Mouse (Mus musculus) lung, embryonic 14.5 days (tissue): Measurements from ENCODE around the gene Col25a1. TPM values are rescaled to one million over a fixed set of nuclear protein-coding genes. Genes with fewer than 3 reads are reported as not detected.

Experiments
- ATAC-seq: fragments of 200-750 bp; cut with Nextera tagmentation; 2 replicates; pipeline ENCODE4 v1.8.0; 2017; ENCODE audit warnings: mild to moderate bottlenecking, moderate TSS enrichment, moderate library complexity; ENCODE audit not compliant: insufficient read depth
- DNase-seq: peaks from one replicate; pipeline ENCODE4 v3.0.0-alpha.2; 2015
- H3K27ac ChIP-seq: fragments of 300-500 bp; sonication (generic); 2 replicates; pipeline ENCODE4 v1.5.1; 2014; ENCODE audit warnings: low read depth, mild to moderate bottlenecking, moderate library complexity
- H3K27me3 ChIP-seq: fragments of 300-500 bp; sonication (generic); 2 replicates; pipeline ENCODE4 v1.6.1; 2014; ENCODE audit warnings: low read length, control low read depth; ENCODE audit not compliant: insufficient read depth
- H3K36me3 ChIP-seq: fragments of 300-500 bp; sonication (generic); 2 replicates; pipeline ENCODE4 v1.6.1; 2014; ENCODE audit warnings: control low read depth; ENCODE audit not compliant: insufficient read depth
- H3K4me1 ChIP-seq: fragments of 300-500 bp; sonication (generic); 2 replicates; pipeline ENCODE4 v1.6.1; 2014; ENCODE audit warnings: antibody characterized with exemption, control low read depth; ENCODE audit not compliant: insufficient read depth
- H3K4me2 ChIP-seq: fragments of 300-500 bp; sonication (generic); 2 replicates; pipeline ENCODE4 v1.6.1; 2014; ENCODE audit warnings: mild to moderate bottlenecking
- H3K4me3 ChIP-seq: fragments of 300-500 bp; sonication (generic); 2 replicates; pipeline ENCODE4 v1.5.1; 2014; ENCODE audit warnings: low read depth, low read length
- H3K9ac ChIP-seq: fragments of 300-500 bp; sonication (generic); 2 replicates; pipeline ENCODE4 v1.6.1; 2014
- H3K9me3 ChIP-seq: fragments of 300-500 bp; sonication (generic); 2 replicates; pipeline ENCODE4 v1.6.1; 2016; ENCODE audit warnings: low read depth, low read length, control low read depth
- CTCF ChIP-seq: IDR thresholded peaks from 2 replicates; pipeline ENCODE4 v1.5.1; 2016; ENCODE audit warnings: antibody characterized with exemption, low read depth
- WGBS: fragments of 180-500 bp; shearing (Covaris S2); extraction: QIAGEN DNeasy Blood & Tissue Kit; methylation state at CpG from one replicate; pipeline ENCODE4 v1.1.7; 2014; 5-methylcytosine and 5-hydroxymethylcytosine counted together
- polyA plus RNA-seq: library from polyadenylated mRNA; unstranded; fragments of >200 nt; fragmentation: Nextera tagmentation; extraction: Ambion mirVana; gene quantifications from 2 replicates; pipeline ENCODE4 v1.2.1, GENCODE M21; 2014

Gene Col25a1
- polyA plus RNA-seq, 1 experiment from 2014 or later = 17.0 TPM

GRCm38 (mm10) chr3:130270509-130270908 is 139.2 kb downstream of the Col25a1 start:
- DNase-seq = no peak
- no peak overlapping the region for H3K4me2 ChIP-seq
- no peak overlapping the region for H3K9ac ChIP-seq
- H3K9me3 ChIP-seq = peaks cover 3% of the 10 kb centered on the region; the same call in 1 of the 2 replicates
- H3K27me3 ChIP-seq = no peaks in the 10 kb centered on the region
- H3K4me1 ChIP-seq = no peaks in the 10 kb centered on the region
- no peaks in the 10 kb centered on the region for H3K36me3 ChIP-seq
- no peak overlapping the region for H3K4me3 ChIP-seq
- H3K27ac ChIP-seq = no peak overlapping the region
- TF ChIP-seq CTCF = no peak
- ATAC-seq = no peak
- WGBS = 81% methylated on average over 3 of the region's 3 CpGs

DNA sequence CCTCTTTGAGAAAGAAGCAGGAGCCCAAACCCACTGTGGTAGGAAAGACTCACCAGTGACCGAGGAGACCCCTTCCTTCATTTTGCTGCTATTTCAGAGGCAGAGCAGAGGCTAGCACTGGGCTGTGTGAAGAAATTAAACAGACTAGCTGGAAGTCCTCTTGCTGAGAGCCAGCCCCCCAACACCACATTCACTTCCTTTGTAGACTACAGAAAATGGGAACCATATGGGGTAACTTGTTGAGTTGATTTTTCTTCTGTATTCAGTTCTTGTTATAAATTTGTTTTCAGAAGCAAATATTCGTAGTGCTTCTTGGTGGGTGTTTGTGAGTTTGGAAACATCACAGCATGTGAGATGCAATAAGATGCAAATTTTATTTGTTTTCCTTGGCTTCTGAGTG is 142.6 kb downstream of the Col25a1 start:
- H3K4me1 ChIP-seq = no peaks in the 10 kb centered on the region
- no peak overlapping the region for H3K4me2 ChIP-seq
- no peaks in the 10 kb centered on the region for H3K27me3 ChIP-seq
- no peak overlapping the region for H3K27ac ChIP-seq
- H3K4me3 ChIP-seq = no peak overlapping the region
- peaks cover 3% of the 10 kb centered on the region; the same call in 1 of the 2 replicates for H3K9me3 ChIP-seq
- peak; percentile 60 for DNase-seq
- 82% methylated on average over 2 of the region's 2 CpGs for WGBS
- no peak for ATAC-seq
- no peak overlapping the region for H3K9ac ChIP-seq
- no peaks in the 10 kb centered on the region for H3K36me3 ChIP-seq
- TF ChIP-seq CTCF = no peak

DNA sequence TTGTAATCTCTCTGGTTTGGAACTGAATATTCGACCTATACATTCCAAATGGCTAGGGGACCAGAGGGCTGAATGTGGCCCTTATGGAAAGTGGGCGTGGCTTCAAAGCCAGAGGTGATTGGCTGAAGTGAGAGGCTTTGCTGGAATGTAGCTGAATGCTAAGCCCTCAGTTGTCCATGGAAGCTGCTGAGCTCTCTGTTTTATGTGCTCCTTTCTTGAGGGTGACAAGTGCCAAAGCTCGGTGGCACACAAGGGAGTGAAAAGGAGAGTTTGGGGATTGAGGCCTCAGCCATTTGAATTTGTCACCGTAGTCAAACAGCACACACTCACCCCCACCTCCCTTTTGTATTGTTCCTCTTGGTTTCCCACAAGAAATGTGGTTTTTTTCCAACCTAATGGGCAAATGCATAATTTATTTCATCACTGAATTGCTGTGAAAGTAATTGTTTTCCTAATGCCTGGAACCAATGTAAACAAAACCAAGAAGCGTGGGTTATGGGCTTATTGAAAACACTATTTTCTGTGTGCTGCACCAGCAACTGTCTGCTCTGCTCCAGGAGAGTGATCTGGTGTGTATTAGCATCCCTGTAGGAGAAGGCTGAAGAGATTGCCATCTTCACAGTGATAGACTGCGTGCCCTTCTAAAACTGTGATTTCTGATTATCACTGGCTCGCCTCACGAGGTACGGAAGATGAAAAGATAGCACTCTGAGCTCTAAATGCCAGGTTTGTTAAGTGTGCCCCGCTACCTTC is 147.2 kb downstream of the Col25a1 start:
- ATAC-seq = no peak
- H3K4me3 ChIP-seq = no peak overlapping the region
- H3K9ac ChIP-seq = no peak overlapping the region
- no peak overlapping the region for H3K27ac ChIP-seq
- no peaks in the 10 kb centered on the region for H3K27me3 ChIP-seq
- H3K4me1 ChIP-seq = 0 out of 2 replicates have a peak, but pooled peaks cover 3% of the 10 kb centered on the region
- TF ChIP-seq CTCF = no peak
- peaks cover 3% of the 10 kb centered on the region; the same call in 1 of the 2 replicates for H3K9me3 ChIP-seq
- 69% methylated on average over 10 of the region's 10 CpGs for WGBS
- no peaks in the 10 kb centered on the region for H3K36me3 ChIP-seq
- no peak for DNase-seq
- H3K4me2 ChIP-seq = no peak overlapping the region

GRCm38 (mm10) chr3:130283011-130283760 is 151.9 kb downstream of the Col25a1 start:
- Histone ChIP-seq H3K27ac (no peak overlapping the region), H3K9ac (no peak overlapping the region), H3K4me1 (0 out of 2 replicates have a peak, but pooled peaks cover 3% of the 10 kb centered on the region), H3K27me3 (no peaks in the 10 kb centered on the region), H3K4me3 (no peak overlapping the region), H3K4me2 (no peak overlapping the region), H3K9me3 (no peaks in the 10 kb centered on the region), H3K36me3 (no peaks in the 10 kb centered on the region)
- DNase-seq (peak; percentile 52), ATAC-seq (peak; percentile 60; the same call in 1 of the 2 replicates)
- 36% methylated on average over 11 of the region's 11 CpGs for WGBS
- TF ChIP-seq CTCF = no peak

- 77% methylated on average over 2 of the region's 2 CpGs for WGBS
- TF ChIP-seq CTCF = no peak
- ATAC-seq (no peak), DNase-seq (no peak)
- H3K9me3 ChIP-seq = no peaks in the 10 kb centered on the region
- H3K4me2 ChIP-seq = no peak overlapping the region
- H3K4me3 ChIP-seq = no peak overlapping the region
- no peak overlapping the region for H3K27ac ChIP-seq
- H3K36me3 ChIP-seq = no peaks in the 10 kb centered on the region
- no peaks in the 10 kb centered on the region for H3K27me3 ChIP-seq
- no peak overlapping the region for H3K9ac ChIP-seq
- 0 out of 2 replicates have a peak, but pooled peaks cover under 1% of the 10 kb centered on the region for H3K4me1 ChIP-seq
These were observed 156.8 kb downstream of the Col25a1 start for GRCm38 (mm10) chr3:130288102-130288501.

GRCm38 (mm10) chr3:130288756-130289155 is 157.5 kb downstream of the Col25a1 start:
- 80% methylated on average over 4 of the region's 4 CpGs for WGBS
- H3K4me2 ChIP-seq = no peak overlapping the region
- no peak overlapping the region for H3K9ac ChIP-seq
- DNase-seq = no peak
- H3K27me3 ChIP-seq = no peaks in the 10 kb centered on the region
- H3K27ac ChIP-seq = no peak overlapping the region
- H3K36me3 ChIP-seq = no peaks in the 10 kb centered on the region
- no peaks in the 10 kb centered on the region for H3K9me3 ChIP-seq
- no peak for TF ChIP-seq CTCF
- ATAC-seq = no peak
- H3K4me3 ChIP-seq = no peak overlapping the region
- H3K4me1 ChIP-seq = no peaks in the 10 kb centered on the region

DNA sequence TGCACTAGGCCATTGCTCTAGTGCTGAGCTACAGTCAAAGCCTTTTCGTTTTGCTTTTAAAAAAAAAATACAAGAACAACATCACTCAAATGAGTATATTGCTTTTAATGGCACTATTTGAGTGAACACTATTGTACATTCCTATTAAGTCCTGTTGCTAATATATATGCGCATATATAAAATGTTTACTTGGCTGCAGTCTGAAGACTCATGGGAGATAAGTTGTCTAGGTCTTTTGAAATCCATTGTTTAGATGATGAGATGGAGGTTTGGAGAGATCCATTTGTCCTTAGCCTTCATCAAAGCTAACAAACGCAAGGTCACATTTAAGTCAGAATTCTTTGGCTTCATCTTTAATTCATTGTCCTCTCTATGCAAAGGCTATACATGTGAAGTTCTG is 157.9 kb downstream of the Col25a1 start:
- WGBS = 83% methylated on average over 3 of the region's 3 CpGs
- no peaks in the 10 kb centered on the region for H3K4me1 ChIP-seq
- H3K9me3 ChIP-seq = no peaks in the 10 kb centered on the region
- TF ChIP-seq CTCF = no peak
- H3K4me3 ChIP-seq = no peak overlapping the region
- no peaks in the 10 kb centered on the region for H3K36me3 ChIP-seq
- H3K27ac ChIP-seq = no peak overlapping the region
- ATAC-seq = no peak
- H3K9ac ChIP-seq = no peak overlapping the region
- H3K4me2 ChIP-seq = no peak overlapping the region
- H3K27me3 ChIP-seq = no peaks in the 10 kb centered on the region
- DNase-seq = no peak
